Mouse (Mus musculus): ENCODE data around the gene Ppm1d. TPM values are rescaled to one million over a fixed set of nuclear protein-coding genes. Genes with fewer than 3 reads are reported as not detected.
A peak's percentile ranks its signal among the peaks of the same experiment; 100 is the strongest.

Ppm1d gene
- polyA plus RNA-seq, 1 experiment from 2014 or later: 27.9 TPM

- Histone ChIP-seq H3K27ac (peak overlapping the region; percentile 49), H3K4me1 (peaks cover 14% of the 10 kb centered on the region), H3K27me3 (no peaks in the 10 kb centered on the region), H3K9ac (no peak overlapping the region), H3K9me3 (replicated peaks) (no peaks in the 10 kb centered on the region), H3K4me2 (replicated peaks) (0 out of 2 replicates have a peak overlapping the region, but pooled peaks have one; percentile 5), H3K36me3 (no peaks in the 10 kb centered on the region), H3K4me3 (no peak overlapping the region)
- ATAC-seq (ENCODE audit: low FRiP score): no peak
- WGBS: 36% methylated on average over 12 of the region's 12 CpGs
Measured at GRCm38 (mm10) chr11:85392179-85392863, 81.3 kb downstream of the Ppm1d start.

- no peak overlapping the region for H3K4me3 ChIP-seq
- no peaks in the 10 kb centered on the region for H3K36me3 ChIP-seq
- H3K4me2 ChIP-seq (replicated peaks): no peak overlapping the region
- ATAC-seq (ENCODE audit: low FRiP score): no peak
- WGBS: 32% methylated on average over 9 of the region's 9 CpGs
- H3K9ac ChIP-seq: no peak overlapping the region
- peak overlapping the region; percentile 24; the same call in 1 of the 2 replicates for H3K27ac ChIP-seq
- H3K4me1 ChIP-seq: peaks cover 14% of the 10 kb centered on the region
- no peaks in the 10 kb centered on the region for H3K27me3 ChIP-seq
- no peaks in the 10 kb centered on the region for H3K9me3 ChIP-seq (replicated peaks)
Measured at GRCm38 (mm10) chr11:85392864-85393220, 81.8 kb downstream of the Ppm1d start.

GRCm38 (mm10) chr11:85393990-85394389, 82.9 kb downstream of the Ppm1d start:
- H3K36me3 ChIP-seq: no peaks in the 10 kb centered on the region
- H3K4me3 ChIP-seq: no peak overlapping the region
- no peak overlapping the region for H3K4me2 ChIP-seq (replicated peaks)
- H3K9ac ChIP-seq: no peak overlapping the region
- no peak overlapping the region for H3K27ac ChIP-seq
- H3K4me1 ChIP-seq: peaks cover 14% of the 10 kb centered on the region
- 67% methylated on average over 3 of the region's 3 CpGs for WGBS
- no peak for ATAC-seq (ENCODE audit: low FRiP score)
- no peaks in the 10 kb centered on the region for H3K27me3 ChIP-seq
- no peaks in the 10 kb centered on the region for H3K9me3 ChIP-seq (replicated peaks)

- Histone ChIP-seq H3K9me3 (replicated peaks) (no peaks in the 10 kb centered on the region), H3K4me1 (peaks cover 14% of the 10 kb centered on the region), H3K27ac (no peak overlapping the region), H3K4me2 (replicated peaks) (no peak overlapping the region), H3K9ac (no peak overlapping the region), H3K36me3 (no peaks in the 10 kb centered on the region), H3K4me3 (no peak overlapping the region), H3K27me3 (no peaks in the 10 kb centered on the region)
- 27% methylated on average over 7 of the region's 7 CpGs for WGBS
- ATAC-seq (ENCODE audit: low FRiP score): no peak
Measured at GRCm38 (mm10) chr11:85395361-85395760, 84.3 kb downstream of the Ppm1d start.

Other genes with a start within 250 kb of the Ppm1d start
- 9.7 and 11.4 TPM in 2 replicates for gene Usp32, start 171.1 kb upstream of the Ppm1d start, polyA plus RNA-seq (2016; fragmentation: Nextera tagmentation; extraction: Ambion mirVana)
- gene 1700125H20Rik, start 140.8 kb upstream of the Ppm1d start, polyA plus RNA-seq (2016; fragmentation: Nextera tagmentation; extraction: Ambion mirVana): 0.48 and 0.77 TPM in 2 replicates
- gene Appbp2, start 76.1 kb upstream of the Ppm1d start, polyA plus RNA-seq (2016; fragmentation: Nextera tagmentation; extraction: Ambion mirVana): 55.3 and 56.2 TPM in 2 replicates
- gene Bcas3, start 41.9 kb downstream of the Ppm1d start, polyA plus RNA-seq (2016; fragmentation: Nextera tagmentation; extraction: Ambion mirVana): 33.9 and 36.8 TPM in 2 replicates